Mouse (Mus musculus) embryo, embryonic 11.5 days (tissue): ENCODE measurements around the gene Mnt.
A peak's percentile ranks its signal among the peaks of the same experiment; 100 is the strongest.

ENCODE experiments used
- DNase-seq: peaks from one replicate; pipeline ENCODE4 v3.0.0-alpha.2; 2012; ENCODE audit warnings: low read depth, low spot score

Gene Mnt

DNA sequence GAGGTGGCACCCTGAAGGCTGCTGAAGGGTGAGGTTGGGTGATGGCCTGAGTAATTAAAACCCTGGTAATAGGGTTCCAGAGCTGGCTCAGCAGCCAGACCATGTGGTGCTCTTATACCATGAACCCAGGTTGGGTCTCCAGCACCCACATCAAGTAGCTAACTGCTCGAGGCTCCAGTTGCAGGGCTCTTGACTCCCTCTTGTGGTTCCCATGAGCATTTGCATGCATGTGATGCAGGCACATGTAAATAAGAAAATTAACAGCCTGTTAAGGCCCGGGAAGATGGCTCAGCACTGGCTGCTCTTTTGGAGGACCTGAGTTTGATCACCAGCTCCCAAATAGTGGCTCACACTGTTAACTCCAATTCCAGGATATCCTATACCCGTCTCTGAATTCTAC is 15.1 kb downstream of the Mnt start:
- no peak for DNase-seq

GRCm38 (mm10) chr11:74847919-74848521 is 17.3 kb downstream of the Mnt start:
- DNase-seq, result peak; percentile 61

DNA sequence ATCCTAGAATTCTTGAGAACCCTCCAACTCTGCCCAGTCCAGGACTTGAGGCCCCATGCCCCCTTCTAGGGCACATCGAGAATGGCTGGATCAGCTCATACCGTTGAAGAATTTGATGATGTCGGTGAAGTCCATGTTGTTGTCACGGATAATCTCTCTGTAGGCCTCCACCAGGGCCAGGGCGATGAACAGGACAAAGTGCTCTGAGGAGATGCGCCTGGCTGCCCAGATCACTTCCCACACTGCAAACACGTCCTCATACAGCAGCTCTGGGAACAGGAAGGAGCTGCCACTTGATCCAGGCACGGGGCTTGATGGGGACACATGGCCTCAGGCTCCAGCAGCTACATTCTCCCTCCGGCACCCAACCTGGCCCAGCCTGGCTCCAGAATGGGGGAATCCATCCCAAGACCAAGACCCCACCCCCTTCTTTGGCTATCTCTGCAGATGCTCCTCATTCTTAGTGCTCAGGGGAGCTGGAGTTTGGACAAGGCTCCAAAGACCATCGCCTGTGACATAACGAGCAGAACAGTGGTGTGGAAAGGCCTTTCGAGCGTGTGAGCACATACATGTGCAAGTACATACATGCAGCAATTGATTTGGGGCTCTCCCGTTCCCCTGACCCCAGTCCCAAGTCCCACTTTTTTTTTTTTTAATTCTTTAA is 20.4 kb downstream of the Mnt start:
- no peak for DNase-seq

GRCm38 (mm10) chr11:74857756-74858155 is 27.0 kb downstream of the Mnt start:
- no peak for DNase-seq

DNA sequence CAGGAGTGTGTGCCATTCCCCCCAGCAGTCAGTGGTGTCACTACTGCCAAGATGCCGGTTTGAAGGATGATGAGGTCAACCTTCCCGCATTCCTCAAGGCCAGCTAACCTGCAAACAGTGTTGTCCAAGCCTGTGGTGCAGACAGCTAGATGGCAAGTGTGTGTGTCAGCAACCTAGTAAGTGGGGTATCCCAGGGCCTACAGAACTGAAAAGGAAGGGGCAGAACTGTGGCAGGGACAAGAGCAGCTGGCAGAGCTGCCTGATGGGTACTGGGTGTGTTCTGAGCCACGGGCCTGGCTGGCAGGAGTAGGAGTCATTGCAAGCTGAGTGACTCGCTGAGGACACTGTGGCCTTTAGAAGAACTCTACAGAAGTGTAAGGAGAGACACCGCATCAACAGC is 31.4 kb downstream of the Mnt start:
- DNase-seq, result no peak

DNA sequence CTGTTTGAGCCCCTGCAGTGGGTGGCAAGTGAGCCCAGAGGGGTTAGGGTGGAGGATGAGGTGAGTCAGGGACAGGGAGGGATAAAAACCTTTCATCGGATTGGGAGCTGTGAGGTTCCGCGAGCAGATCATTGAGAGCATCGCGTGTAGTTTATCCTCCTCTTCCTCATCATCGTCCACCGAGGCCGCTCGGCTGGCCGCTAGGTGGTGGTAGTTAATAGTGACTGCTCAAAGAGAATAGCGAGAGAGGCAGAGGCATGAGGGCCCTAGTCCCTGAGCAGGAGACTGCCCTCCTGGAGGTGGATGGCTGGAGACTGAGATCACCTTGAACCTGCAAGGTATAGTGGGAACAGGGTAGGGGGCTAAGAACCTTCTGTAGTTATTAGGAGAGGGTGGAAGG is 32.8 kb downstream of the Mnt start:
- DNase-seq, result no peak

DNA sequence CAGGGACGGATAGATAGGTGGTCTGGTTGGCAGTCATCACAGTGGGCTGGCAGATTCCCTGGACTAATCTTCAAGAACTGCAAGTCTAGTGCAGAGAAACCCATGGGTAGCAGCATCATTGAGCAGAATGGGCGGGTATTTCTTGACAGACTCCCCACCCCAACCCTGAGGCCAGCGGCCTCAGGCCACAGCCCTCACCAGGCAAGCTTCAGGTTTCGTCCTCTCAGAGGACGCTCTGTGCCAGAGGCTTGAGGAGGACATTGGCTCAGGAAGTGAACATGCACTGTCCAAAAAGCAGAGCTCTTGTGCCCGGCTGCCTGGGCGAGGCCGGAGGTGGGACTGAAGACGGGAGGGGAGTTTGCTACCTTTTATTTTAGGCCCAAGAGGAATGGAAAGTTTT is 33.7 kb downstream of the Mnt start:
- no peak for DNase-seq

GRCm38 (mm10) chr11:74865252-74865651 is 34.5 kb downstream of the Mnt start:
- no peak for DNase-seq

DNA sequence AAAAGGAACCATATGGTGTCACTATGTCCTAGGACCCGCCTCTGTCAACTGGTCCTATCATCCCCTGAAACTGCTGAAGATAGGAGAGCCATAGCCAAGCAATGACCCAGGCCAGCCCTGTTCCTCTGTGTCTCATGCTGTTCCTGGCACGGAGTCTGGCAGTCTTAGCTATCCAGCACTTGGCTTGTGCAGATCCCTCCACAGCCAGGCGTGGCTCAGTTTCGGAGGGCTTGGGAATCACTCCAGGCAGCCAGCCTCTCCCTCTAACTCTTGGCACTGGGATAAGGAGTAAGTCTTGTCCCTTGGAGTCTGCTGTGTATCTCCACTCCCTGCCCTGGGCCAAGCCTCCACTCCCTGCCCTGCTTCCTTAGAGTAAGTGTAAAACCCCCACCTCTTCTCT is 35.9 kb downstream of the Mnt start:
- no peak for DNase-seq

DNA sequence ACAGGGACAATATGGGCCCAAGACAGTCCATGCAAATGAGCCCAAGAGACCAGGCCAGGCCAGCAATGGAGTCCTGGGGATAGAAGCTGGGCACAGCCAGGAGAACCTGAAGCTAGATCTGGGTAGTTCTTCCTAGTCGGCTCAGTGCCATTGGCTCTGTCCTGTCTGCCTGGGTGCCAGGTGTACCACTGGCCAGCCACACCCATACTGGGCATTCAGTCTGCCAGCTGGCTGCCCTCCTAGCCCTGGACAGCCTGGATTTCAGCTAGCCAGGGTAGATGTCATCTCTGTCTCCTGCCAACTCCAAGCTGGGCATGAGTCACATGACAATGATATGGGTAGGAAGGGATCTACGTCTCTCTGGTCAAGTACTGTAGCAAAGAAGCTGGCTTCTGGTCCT is 36.5 kb downstream of the Mnt start:
- DNase-seq, result no peak

- no peak for DNase-seq
Measured at GRCm38 (mm10) chr11:74868046-74868760, 37.5 kb downstream of the Mnt start.

DNA sequence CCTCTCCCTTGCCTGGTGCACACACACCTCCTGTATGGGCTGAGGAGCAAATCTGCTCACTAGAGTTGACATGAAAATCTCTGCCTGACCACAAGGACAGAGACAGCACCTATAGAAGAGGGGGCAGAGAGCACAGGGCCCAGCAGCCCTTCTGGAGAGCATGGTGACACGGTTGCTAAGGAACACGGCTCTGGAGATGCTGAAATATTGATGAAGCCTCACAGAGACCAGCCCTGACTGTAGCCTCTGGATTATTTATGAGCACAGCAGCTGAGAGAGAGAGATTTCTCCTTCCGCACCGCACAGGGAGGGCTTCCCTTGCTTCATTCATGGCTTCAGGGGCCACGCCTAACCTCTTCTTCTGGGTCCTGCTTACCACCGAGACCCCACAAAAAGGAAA is 38.9 kb downstream of the Mnt start:
- DNase-seq, result no peak

DNA sequence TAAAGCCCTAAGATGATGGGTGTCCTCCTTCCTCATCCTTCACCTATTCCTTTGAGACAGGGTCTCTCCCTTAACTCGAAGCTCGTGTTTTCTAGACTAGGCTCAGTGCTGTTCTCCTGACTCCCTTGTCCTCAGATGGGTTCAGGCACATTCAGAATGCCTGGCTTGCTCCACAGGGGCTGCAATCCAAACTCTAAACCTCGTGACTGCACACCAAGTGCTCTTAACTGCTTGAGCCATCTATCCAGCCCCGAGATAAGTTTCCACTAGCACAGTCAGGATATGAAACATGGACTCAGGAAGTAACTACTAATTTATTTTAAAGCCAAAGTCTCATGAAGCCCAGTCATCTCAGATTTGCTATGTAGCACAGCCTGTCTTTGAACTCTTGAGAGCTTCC is 39.8 kb downstream of the Mnt start:
- DNase-seq, result no peak

GRCm38 (mm10) chr11:74870991-74871622 is 40.4 kb downstream of the Mnt start:
- DNase-seq, result no peak

DNA sequence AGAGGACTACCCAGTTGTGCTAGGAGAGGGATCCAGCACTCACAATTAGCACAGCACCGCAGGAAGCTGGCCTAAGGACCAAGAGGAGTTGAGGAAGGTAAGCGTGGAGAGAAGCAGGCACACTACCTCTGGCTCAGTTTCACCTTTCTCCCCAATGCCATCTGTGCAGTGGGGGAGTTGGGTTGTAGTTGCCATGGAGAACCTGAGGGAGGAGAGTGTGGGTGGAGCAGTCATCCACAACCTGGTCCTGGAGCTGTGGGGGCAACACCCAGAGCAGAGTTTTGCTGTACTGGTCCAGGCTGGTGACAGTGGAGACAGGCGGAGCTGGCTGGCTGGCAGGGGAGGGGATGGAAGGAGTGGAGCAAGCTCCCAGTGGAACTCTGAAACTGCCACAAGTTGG is 43.9 kb downstream of the Mnt start:
- no peak for DNase-seq

GRCm38 (mm10) chr11:74876801-74877200 is 46.1 kb downstream of the Mnt start:
- DNase-seq, result no peak

GRCm38 (mm10) chr11:74880999-74881398 is 50.3 kb downstream of the Mnt start:
- no peak for DNase-seq

- no peak for DNase-seq
Measured at GRCm38 (mm10) chr11:74881979-74882378, 51.3 kb downstream of the Mnt start.

GRCm38 (mm10) chr11:74883098-74883497 is 52.4 kb downstream of the Mnt start:
- DNase-seq, result no peak

GRCm38 (mm10) chr11:74894619-74895018 is 63.9 kb downstream of the Mnt start:
- DNase-seq, result no peak
